Mouse (Mus musculus) left cerebral cortex, adult 11 months (tissue): ENCODE results near the gene Pex10.

Experiments used
- DNase-seq: peaks from one replicate; pipeline ENCODE4 v3.0.0; 2022; ENCODE audit warnings: low spot score

Pex10 gene

GRCm38 (mm10) chr4:155066834-155067522, at the start of gene Pex10:
TSS of gene Pex10 (plus strand) at chr4:155067016.
- peak; percentile 94 for DNase-seq

- no peak for DNase-seq
Measured at GRCm38 (mm10) chr4:155017253-155017878, 49.5 kb upstream of the Pex10 start.

- DNase-seq, result no peak
Measured at GRCm38 (mm10) chr4:155018066-155018465, 48.8 kb upstream of the Pex10 start.

- DNase-seq, result no peak
Measured at GRCm38 (mm10) chr4:155018601-155019335, 48.0 kb upstream of the Pex10 start.

- DNase-seq, result no peak
Measured at GRCm38 (mm10) chr4:155019336-155019847, 47.4 kb upstream of the Pex10 start.

GRCm38 (mm10) chr4:155020141-155020540, 46.7 kb upstream of the Pex10 start:
- DNase-seq, result no peak

GRCm38 (mm10) chr4:155020813-155021212, 46.0 kb upstream of the Pex10 start:
- DNase-seq, result no peak

- no peak for DNase-seq
Measured at GRCm38 (mm10) chr4:155022228-155022855, 44.5 kb upstream of the Pex10 start.

GRCm38 (mm10) chr4:155024170-155025010, 42.4 kb upstream of the Pex10 start:
- no peak for DNase-seq

GRCm38 (mm10) chr4:155033115-155033514, 33.7 kb upstream of the Pex10 start:
- DNase-seq, result no peak

- no peak for DNase-seq
Measured at GRCm38 (mm10) chr4:155034202-155034601, 32.6 kb upstream of the Pex10 start.

GRCm38 (mm10) chr4:155034787-155035186, 32.0 kb upstream of the Pex10 start:
- no peak for DNase-seq

GRCm38 (mm10) chr4:155040197-155040596, 26.6 kb upstream of the Pex10 start:
- no peak for DNase-seq

- DNase-seq, result no peak
Measured at GRCm38 (mm10) chr4:155040696-155041095, 26.1 kb upstream of the Pex10 start.

GRCm38 (mm10) chr4:155042606-155043288, 24.1 kb upstream of the Pex10 start:
- no peak for DNase-seq

GRCm38 (mm10) chr4:155043289-155043625, 23.6 kb upstream of the Pex10 start:
- no peak for DNase-seq

- no peak for DNase-seq
Measured at GRCm38 (mm10) chr4:155046636-155047035, 20.2 kb upstream of the Pex10 start.

- no peak for DNase-seq
Measured at GRCm38 (mm10) chr4:155050116-155050515, 16.7 kb upstream of the Pex10 start.

GRCm38 (mm10) chr4:155056724-155057123, 10.1 kb upstream of the Pex10 start, which contains the start of gene Plch2:
TSS of gene Plch2 (minus strand) at chr4:155056784.
- DNase-seq, result no peak

- no peak for DNase-seq
Measured at GRCm38 (mm10) chr4:155058325-155058724, 8.5 kb upstream of the Pex10 start.

GRCm38 (mm10) chr4:155063895-155064294, 2.9 kb upstream of the Pex10 start:
- no peak for DNase-seq
